In genomic region chr13:51753802-51754444, GRCm38 (mm10) we compare ENCODE assay signal across 9 mouse cellular contexts. TPM values are rescaled to one million over a fixed set of nuclear protein-coding genes. Genes with fewer than 3 reads are reported as not detected.
DNase-seq lines count a peak whose midpoint lies in the region; TF ChIP-seq lines count a peak whose summit lies in the region.
"Had no signal": no experiment of that assay in that cellular context is flagged by ENCODE, and none has a peak within 500 bp of the region (broad histone marks: within the 10 kb centered on the region; RNA-seq: fewer than 3 reads in every experiment).

No protein-coding gene starts in this region.

- H3K27ac ChIP-seq in heart, embryonic 10.5 days: peak overlapping the region; percentile 69
- H3K27ac ChIP-seq in cortical plate, adult 2 months (ENCODE audit: insufficient read depth, low read length): peak overlapping the region; percentile 6

- no peak for TF ChIP-seq POLR2A in cortical plate, adult 2 months (IDR thresholded peaks at IDR 0.05; ENCODE audit: extremely low read depth, insufficient read depth, low read length)

- no peak for DNase-seq in heart, embryonic 10.5 days (ENCODE audit: low spot score)
- DNase-seq in heart, adult 11 months: no peak
- peak; percentile 81 to 86 for DNase-seq in B cell, adult 2 months
- peak; percentile 62 for DNase-seq in naive thymus-derived CD4-positive, alpha-beta T cell, adult 2 months (ENCODE audit: low read depth)
- DNase-seq in ovary, postnatal 14 days (ENCODE audit: low spot score): no peak
- no peak for DNase-seq in frontal cortex, postnatal 36 days (ENCODE audit: low spot score in 2 of 2)
- no peak for DNase-seq in adrenal gland, adult 18-20 months (ENCODE audit: low spot score in 2 of 2)
- DNase-seq: cerebellum, adult 8-10 months had no signal

- no peak overlapping the region for H3K4me3 ChIP-seq in heart, embryonic 10.5 days
- no peak overlapping the region for H3K4me3 ChIP-seq in cortical plate, adult 2 months (ENCODE audit: insufficient read depth, low read length)

- WGBS in heart, embryonic 10.5 days: 76% methylated on average over 5 of the region's 5 CpGs

- peaks cover 86% of the 10 kb centered on the region for H3K4me1 ChIP-seq in heart, embryonic 10.5 days
- H3K4me1 ChIP-seq in cortical plate, adult 2 months (ENCODE audit: control insufficient read depth, insufficient read depth, low read length): peaks cover 26% of the 10 kb centered on the region

- H3K36me3 ChIP-seq in heart, embryonic 10.5 days: no peaks in the 10 kb centered on the region

- H3K27me3 ChIP-seq in heart, embryonic 10.5 days (ENCODE audit: insufficient read depth, poor library complexity, severe bottlenecking): no peaks in the 10 kb centered on the region

- no peak for TF ChIP-seq CTCF in cortical plate, adult 2 months (IDR thresholded peaks at IDR 0.05; ENCODE audit: extremely low read depth, insufficient read depth, low read length)

- no peaks in the 10 kb centered on the region for H3K9me3 ChIP-seq in heart, embryonic 10.5 days

RNA-seq across cellular contexts. Expression of gene Sema4d, which starts 39.6 kb away (rescaled TPM):
- 8.7 and 13.1 TPM in 2 replicates for polyA plus RNA-seq in heart, embryonic 10.5 days (2016; fragmentation: Nextera tagmentation; extraction: Ambion mirVana)
- 88.7 and 99.9 TPM in 2 replicates for polyA plus RNA-seq in cortical plate, adult 2 months (2012; rRNA removed)
- 10 to 100 TPM in 1 of 2 experiments, 1 to 10 TPM in 1; 8.0 to 13.5 TPM for total RNA-seq in adrenal gland, adult 18-20 months (2021)

Comparison
In these comparisons a context has a peak if more than half of its experiments do, and no peak if none do; other contexts are left out.
1. DNase-seq: peak in B cell, adult 2 months (2 of 2) and naive thymus-derived CD4-positive, alpha-beta T cell, adult 2 months (single experiment); none in heart, embryonic 10.5 days (single experiment), heart, adult 11 months (single experiment), ovary, postnatal 14 days (single experiment), frontal cortex, postnatal 36 days (0 of 2) and adrenal gland, adult 18-20 months (0 of 2).